Mouse (Mus musculus): ENCODE measurements around the gene Bag2.
"Not testable (repeated sequence)": the region's sequence is repeated elsewhere in the genome, so short reads cannot be mapped to it uniquely, and the experiment has no call there.

Gene Bag2

DNA sequence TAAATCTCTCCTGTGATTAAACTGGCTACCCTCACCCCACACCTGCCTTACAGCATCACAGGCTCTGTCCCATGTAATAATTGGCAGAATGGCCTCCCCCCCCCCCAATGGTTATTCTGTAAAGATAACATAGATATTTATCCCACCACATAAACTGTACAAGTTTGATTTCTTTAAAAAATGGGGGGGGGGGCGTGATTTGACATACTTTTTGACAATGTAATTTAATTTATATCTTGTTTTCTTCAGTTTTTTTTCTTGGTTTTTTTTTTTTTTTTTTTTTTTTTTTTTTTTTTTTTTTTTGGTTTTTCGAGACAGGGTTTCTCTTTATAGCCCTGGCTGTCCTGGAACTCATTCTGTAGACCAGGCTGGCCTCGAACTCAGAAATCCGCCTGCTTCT lies 7.9 kb downstream of the Bag2 start:
- not testable (repeated sequence) for DNase-seq (ENCODE audit: low spot score)

DNA sequence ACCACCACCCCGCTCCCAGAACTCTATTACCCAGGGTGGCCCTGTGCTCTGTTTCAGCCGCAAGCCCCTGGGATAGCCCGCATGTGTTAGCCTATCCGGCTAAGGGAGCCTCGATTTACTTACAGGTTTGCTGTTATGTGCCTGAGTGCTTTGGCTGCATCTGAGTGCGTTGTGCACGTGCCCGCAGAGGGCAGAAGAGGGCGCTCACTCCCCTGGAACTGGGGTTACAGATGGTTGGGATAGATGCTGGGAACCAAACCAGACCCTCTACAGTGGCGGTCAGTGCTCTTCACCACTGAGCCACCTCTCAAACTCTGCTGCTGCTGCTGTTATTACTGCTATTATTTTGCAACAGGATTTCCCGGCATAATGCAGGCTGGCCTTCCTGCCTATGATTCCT lies 8.5 kb downstream of the Bag2 start:
- no peak for DNase-seq (ENCODE audit: low spot score)

DNA sequence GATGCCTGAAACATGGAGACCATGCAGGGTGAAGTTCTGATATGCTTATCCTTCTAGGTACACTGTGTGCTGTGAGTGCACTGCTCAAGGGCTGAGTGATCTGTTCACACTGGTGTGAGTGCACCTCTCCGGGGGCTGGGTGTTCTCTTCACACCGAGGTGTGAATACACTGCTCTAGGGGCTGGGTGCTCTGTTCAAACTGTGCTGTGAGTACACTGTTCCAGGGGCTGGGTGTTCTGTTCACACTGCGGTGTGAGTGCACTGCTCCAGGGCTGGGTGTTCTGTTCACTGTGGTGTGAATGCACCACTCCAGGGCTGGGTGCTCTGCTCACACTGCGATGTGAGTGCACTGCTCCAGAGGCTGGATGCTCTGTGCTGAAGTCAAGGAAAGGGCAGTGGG lies 11.7 kb downstream of the Bag2 start:
- DNase-seq (ENCODE audit: low spot score) = no peak

DNA sequence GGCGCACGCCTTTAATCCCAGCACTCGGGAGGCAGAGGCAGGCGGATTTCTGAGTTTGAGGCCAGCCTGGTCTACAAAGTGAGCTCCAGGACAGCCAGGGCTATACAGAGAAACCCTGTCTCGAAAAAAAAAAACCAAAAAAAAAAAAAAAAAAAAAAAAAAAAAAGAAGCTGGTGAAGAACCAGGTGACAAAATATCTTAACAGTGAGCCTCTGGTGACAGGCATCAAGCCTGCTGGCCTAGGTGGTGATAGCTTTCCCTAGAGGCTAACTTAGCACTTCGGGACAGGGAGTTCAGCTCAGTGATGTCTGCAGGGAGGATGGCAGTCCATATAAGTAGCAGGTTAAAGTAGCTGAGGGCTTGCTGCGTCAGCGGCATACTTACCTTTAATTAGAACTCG lies 12.8 kb downstream of the Bag2 start:
- not testable (repeated sequence) for DNase-seq (ENCODE audit: low spot score)

DNA sequence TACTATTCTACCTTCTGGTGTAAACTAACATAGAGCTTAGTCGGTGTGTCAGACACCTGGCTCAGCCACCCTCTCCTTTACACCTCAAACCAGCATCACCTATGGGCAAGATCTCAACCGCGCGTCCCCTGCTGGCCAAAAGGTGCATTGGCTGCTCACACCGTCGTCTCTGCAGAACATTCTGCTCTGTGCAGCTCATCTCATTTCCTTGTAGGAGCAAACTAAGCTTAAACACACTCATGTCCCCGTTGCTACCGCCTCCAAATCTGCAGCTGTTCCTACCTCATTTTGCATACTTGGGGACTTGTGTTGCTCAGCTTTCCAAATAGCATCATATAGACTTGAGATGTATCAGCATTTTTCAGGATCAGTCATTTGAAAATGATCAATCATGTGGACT lies 14.7 kb downstream of the Bag2 start:
- DNase-seq (ENCODE audit: low spot score) = peak; percentile 32

DNA sequence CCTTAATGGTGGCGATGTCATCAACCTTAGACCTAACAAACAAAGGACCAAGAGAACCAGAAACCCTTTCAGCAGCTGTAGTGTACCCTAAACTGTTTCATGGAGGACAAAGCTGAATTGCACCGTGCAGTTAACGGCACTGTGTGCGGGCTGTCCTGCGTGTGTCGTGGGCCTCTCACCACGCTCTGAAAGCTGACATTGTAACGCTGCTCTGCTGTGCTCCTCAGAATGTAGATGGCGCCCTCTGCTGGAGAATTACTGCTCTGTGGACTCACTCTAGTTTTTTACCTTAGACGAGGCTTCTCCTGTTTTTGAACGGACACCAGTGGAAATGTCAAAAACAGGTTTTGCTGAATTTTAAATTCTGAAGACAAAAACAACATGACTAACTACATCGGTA lies 18.3 kb downstream of the Bag2 start:
- peak; percentile 93 for DNase-seq (ENCODE audit: low spot score)

DNA sequence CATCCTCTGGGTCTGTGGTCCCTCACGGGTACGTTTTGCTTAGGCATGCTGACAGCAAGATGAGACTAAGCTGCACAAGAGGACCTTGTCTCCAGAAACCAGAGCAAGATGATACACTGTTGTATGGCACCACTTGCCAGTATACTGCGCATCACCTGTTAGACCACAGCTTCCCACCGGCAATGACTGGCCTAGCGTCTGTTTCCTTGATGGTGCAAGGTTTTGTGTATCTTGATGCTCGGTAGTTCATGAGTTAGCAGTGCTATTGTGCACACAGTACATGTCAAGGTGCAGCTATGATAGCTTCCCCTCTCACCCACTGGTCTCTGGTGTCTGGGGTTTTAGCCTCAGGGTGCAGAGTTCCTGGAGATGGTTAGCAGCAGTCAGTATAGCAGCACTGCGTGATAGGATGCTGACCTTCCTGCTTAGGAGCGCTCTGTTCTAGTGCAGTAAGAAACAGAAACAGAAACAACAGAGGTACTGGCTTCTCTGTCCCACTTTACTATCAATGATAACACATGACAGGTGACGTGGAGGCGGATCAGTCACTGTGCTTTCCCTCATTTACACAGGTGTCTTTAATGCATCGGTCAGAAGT lies 18.8 kb downstream of the Bag2 start:
- DNase-seq (ENCODE audit: low spot score) = no peak

DNA sequence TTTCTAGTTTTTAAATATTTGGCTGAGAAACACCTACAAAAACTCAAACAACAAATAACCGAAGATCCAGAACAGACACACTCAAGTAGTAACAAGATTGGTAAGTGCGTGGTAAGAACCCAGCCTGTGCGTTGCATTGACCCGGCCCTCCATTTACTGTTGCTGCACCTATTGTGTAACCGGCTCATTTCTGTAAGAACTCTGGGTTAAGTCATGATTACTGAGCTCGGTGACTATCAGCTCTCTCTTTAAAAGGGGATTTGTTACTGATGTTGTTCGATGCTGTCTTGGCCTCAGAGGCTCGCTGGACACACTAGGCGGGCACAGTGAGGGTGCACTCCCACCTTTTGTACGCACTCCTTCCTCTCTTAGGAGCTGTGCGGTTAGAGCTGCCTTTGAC lies 19.3 kb downstream of the Bag2 start:
- no peak for DNase-seq (ENCODE audit: low spot score)

DNA sequence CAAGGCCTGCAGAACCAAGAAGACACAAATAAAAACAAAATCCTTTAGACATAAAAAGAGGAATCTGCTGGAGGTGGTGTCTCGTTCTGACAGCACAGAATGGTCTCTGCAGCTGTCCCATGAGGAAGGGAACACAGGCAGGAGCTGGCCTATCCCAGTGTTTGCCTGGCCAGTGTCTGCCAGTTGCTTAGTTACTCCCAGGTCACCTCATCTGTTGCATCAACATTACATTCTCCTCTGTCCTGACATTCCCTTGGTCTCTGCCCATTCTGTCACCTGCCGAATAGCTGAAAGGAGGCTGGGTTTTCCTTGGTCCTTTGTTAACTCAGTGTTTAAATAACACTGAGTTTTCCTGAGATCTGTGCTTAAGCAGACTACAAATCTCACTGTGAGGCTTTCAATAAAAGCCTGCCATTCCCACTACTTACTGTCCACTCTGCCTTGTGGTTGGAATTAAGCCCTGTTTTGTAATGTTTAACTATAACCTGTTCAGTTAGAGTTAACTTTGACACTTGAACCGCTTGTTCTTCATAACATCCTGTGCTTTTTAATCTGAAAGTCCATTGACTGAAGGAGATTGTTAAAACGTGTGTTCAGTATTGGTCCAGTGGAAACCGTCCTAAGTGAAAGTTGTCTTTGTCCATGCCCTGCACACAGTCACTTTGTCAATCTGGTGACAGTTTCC lies 23.5 kb downstream of the Bag2 start:
- no peak for DNase-seq (ENCODE audit: low spot score)

DNA sequence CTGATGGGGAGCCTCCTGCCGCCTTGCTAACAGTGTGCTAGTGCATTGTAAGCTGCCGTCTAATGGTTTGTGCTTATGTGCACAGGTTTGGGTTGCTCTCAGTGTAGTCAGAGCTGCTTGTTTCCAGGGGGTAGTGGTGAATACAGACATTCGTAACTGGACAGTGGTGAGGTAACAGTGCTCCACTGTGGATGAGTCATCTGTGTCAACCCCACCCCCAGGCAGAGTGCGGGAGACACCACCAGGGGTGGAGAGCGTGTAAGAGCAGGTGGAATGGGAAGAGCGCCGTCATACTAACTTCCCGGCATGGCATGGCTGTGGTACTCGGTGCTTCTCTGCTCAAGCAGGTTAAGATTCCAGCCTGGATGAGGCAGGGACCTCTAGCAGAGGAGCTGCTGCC lies 24.6 kb downstream of the Bag2 start:
- no peak for DNase-seq (ENCODE audit: low spot score)

DNA sequence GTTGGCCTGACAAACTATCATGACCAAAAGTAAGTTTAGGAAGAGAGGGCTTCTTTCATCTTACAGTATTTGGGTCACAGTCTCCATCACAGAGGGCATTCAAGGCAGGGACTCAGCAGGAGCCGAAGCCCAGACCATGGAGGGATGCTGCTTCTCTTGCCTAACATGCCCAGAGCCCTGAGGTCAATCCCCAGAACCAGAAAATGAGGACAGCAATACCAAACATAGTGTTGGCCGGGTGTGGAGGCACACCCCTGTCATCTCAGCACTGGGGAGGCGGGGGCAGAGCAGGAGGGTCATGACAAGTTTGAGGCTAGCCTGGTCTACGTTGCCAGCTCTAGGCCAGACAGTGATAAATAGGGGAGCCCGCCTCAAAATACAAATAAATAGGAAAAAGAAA lies 32.5 kb downstream of the Bag2 start:
- DNase-seq (ENCODE audit: low spot score) = no peak

DNA sequence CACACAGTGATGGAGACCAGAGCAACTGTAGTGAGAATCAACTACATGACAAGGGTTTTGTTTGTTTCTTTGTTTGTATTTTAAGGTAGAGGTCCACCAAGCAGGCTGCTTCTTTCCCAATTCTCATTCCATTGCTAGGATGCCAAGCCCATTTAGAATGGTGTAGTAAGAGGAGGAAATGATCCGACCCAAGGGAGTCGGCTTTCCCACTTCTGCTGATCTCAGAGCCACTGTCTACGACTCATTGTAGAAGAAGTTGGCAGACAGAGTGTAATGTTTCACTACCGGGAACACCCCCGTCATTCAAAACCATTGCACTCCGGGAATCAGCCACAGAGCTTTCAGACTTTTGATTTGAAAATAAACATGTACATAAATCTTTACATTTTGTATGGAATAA lies 33.1 kb downstream of the Bag2 start:
- no peak for DNase-seq (ENCODE audit: low spot score)

DNA sequence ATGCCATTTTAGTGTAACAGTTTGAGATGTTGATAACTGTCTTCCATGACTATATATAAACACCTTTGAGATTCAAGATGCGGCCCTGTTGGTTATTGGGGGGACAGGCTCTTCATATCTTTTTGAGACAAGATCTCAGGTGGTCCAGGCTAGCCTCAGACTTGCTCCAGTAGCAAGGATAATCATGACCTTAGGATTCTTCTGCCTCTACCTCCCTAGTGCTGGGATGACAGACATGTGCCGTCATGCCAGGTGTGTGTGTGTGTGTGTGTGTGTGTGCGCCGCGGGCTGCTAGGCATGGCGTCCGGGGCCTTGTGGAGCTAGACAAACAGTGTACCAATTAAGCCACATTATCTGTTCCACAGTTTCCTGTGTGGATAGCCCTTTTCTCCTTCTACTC lies 36.6 kb downstream of the Bag2 start:
- no peak for DNase-seq (ENCODE audit: low spot score)

DNA sequence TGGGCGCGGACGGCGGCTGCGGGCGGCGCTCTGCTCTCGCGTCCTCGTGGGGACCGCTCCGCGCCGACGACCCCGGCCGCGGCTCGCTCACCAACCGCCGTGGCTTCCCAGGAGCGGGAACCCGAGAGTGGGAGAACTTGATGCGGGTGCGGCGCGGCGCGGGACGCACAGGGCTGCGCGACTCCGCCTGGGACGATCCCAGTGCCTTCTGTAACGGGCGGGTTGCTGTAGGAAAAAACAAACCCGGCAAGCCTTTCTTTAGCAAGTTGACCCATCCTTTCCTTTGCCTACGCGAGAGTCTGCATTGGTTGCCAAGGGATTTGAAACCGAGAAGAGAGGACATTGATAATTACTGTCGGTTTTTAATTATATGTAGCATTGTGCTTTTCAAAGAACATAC lies 37.4 kb downstream of the Bag2 start:
- DNase-seq (ENCODE audit: low spot score) = no peak

DNA sequence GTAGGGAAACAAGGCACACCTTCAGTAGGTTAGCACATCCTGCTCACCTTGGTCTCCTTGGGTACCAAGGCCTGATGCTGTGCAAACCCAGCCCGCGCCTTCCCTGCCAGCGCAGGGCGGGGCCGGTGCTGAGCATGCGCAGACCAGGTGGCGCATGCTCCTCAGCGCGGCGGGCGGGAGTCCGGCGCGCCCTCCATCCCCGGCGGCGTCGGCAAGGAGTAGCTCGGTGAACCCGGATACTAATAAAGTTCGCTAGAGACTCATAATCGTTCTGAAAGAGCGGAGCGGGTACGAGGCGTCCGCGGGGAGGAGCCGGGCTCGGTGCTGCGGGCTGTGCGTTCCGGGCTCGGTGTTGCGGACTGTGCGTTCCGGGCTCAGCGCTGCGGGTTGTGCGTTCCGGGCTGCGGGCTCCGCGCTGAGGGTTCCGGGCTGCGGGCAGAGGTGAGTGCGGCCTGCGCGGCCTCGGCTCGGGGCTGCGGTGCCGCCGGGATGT lies 37.8 kb downstream of the Bag2 start, which contains the start of gene Rab23:
Rab23 (plus strand) TSS at position 155 of the 493 bp plus-strand sequence.
- peak; percentile 82 for DNase-seq (ENCODE audit: low spot score)

DNA sequence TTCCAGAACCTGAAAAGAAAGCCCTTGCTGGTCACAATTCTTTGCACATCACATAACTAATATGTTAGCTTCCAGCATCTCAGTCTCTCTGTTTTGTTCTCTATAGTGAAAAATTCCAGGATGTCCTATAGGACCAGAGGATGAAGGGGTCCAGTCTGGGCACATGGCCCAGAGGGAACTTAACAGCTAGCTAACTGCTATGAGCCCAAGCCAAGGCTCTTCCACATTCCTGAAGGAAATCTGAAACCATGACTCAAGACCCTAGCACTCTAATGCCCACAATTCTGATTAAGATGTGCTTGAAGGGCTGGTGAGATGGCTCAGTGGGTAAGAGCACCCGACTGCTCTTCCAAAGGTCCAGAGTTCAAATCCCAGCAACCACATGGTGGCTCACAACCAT lies 40.0 kb downstream of the Bag2 start:
- DNase-seq (ENCODE audit: low spot score) = no peak

DNA sequence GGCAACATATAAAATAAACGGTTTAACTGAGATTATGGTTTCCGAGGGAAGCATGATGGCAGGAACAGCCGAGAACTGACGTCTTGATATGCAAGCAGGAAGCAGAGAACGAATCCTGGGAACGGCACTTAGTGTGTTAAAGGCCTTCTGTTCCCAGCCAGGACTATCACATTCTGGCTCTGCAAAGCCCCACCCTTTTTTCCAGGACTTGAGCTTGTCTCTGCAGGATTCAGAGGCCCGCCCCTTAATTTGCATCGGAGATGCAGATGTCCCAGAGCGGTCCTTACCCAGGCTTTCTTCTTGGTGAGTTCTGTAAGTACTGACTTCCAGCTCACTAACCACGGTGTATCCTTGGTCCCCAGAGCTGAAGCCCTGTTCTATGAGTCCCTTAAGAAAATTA lies 42.8 kb downstream of the Bag2 start:
- DNase-seq (ENCODE audit: low spot score) = no peak

DNA sequence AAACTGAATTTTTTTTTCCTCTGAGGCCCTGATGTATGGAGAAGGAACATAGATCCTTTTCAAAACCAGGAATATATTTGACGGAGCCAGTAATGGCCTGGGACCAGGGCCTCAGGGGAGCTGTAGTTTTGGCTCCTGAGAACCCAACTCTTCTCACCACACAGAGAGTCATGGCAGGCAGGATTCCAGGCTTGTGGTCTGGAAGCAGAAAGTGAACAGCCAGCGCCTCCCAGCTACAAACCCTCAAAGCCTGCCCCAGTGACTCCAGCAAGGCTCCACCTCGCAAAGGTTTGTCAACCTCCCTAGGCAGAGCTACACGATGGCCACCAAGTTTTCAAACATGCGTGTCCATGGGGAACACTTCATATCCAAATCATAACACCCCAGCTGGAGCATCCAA lies 45.6 kb downstream of the Bag2 start:
- DNase-seq (ENCODE audit: low spot score) = no peak

DNA sequence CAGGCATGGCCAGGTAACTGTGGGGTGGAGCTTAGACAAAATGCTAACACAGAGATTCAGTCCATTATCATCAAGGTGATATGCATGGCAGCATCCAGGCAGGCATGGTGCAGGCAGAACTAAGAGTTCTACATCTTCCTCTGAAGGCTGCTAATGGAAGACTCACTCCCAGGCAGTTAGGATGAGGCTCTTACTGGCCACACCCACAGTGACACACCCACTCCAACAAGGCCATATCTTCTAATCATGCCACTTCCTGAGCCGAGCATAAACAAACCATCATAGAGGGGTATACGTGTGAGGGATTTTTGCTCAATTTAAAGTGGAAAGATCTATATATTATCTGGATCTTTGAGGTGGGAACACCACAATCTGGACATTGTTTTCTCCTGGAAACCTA lies 48.0 kb downstream of the Bag2 start:
- DNase-seq (ENCODE audit: low spot score) = no peak

DNA sequence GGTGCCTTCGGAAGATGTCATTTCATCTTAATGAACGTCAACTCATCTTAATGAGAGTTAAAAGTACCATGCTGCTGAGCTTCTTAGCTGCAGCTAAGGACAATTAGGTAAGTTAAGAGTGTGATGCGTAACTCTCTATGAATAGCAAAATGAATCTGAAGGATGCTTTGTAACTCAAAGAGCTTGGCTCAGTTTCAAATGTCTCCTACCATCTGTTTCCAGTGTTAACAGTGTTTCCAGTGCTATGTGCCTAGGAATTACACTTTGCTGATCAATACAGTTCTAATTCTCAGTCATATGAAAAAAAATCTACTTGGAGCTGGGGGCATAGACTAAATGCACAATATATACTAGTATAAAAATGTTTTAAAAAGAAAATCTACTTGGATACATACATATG lies 56.4 kb downstream of the Bag2 start:
- DNase-seq (ENCODE audit: low spot score) = peak; percentile 26

DNA sequence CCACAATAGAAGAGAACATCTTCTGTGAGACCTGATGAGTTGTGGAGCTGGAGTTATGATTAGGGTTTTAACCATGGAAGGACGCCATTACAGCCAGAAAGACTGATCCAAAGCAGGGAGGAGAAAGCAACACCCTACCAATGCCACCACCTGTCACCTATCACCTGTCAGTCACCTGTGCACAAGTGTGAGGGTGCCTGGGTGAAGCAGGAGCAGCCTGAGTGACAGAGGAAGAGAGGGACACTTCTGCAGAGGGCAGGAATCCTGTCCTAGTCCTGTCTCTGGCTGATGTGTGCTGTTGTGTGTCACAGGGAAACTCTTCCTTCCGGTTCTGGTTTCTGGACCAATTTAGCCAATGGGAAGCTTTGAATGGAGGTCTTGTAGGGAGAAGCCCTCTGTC lies 61.6 kb downstream of the Bag2 start:
- no peak for DNase-seq (ENCODE audit: low spot score)

Data from layer of hippocampus, adult 11-12 months (tissue).